Mouse (Mus musculus) embryonic facial prominence, embryonic 10.5 days (tissue): ENCODE measurements around the gene A3galt2. TPM values are rescaled to one million over a fixed set of nuclear protein-coding genes. Genes with fewer than 3 reads are reported as not detected.
A peak's percentile ranks its signal among the peaks of the same experiment; 100 is the strongest.

Experiments
- DNase-seq: peaks from one replicate; pipeline ENCODE4 v3.0.0-alpha.2; 2017; ENCODE audit warnings: low spot score
- H3K27ac ChIP-seq: fragments of 300-500 bp; sonication (generic); replicated peaks from 2 replicates; pipeline ENCODE4 v1.5.1; 2016; ENCODE audit warnings: mild to moderate bottlenecking
- H3K27me3 ChIP-seq: fragments of 300-500 bp; sonication (generic); replicated peaks from 2 replicates; pipeline ENCODE4 v1.6.1; 2016; ENCODE audit warnings: low read depth, mild to moderate bottlenecking; ENCODE audit not compliant: poor library complexity, severe bottlenecking
- H3K36me3 ChIP-seq: fragments of 300-500 bp; sonication (generic); replicated peaks from 2 replicates; pipeline ENCODE4 v1.6.1; 2016; ENCODE audit warnings: mild to moderate bottlenecking, moderate library complexity
- H3K4me1 ChIP-seq: fragments of 300-500 bp; sonication (generic); 2 replicates; pipeline ENCODE4 v1.6.1; 2016
- H3K4me3 ChIP-seq: fragments of 300-500 bp; sonication (generic); 2 replicates; pipeline ENCODE4 v1.5.1; 2016; ENCODE audit warnings: mild to moderate bottlenecking, moderate library complexity
- H3K9me3 ChIP-seq: fragments of 300-500 bp; sonication (generic); 2 replicates; pipeline ENCODE4 v1.6.1; 2016; ENCODE audit warnings: mild to moderate bottlenecking
- WGBS: fragments of 180-500 bp; shearing (Covaris S2); methylation state at CpG from one replicate; pipeline ENCODE4 v1.1.7; 2016; 5-methylcytosine and 5-hydroxymethylcytosine counted together
- polyA plus RNA-seq: library from polyadenylated mRNA; unstranded; fragments of >200 nt; fragmentation: Nextera tagmentation; extraction: Ambion mirVana; gene quantifications from 2 replicates; pipeline ENCODE4 v1.2.1, GENCODE M21; 2016

The A3galt2 gene
- polyA plus RNA-seq, 1 experiment from 2014 or later, result 0.12 TPM

DNA sequence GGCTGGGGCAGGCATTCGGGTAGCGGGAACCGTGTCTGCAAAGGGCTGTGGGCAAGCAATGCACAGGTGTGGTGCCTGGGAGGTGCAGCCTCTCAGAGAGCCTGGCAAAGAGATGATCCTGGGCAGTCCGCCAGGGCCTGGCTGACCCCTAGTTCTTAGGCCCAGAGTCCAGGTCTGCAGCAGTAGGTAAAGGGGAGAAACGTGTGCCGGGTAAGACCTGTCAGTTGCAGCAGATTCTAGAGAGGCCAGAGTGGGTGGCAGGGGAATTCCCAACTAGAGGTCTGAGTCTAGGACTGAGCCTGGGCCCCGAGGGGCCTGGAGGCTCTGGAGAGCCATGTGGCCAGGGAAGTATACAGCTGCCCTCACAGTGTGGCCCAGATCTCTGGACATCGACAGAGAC, 39.0 kb downstream of the A3galt2 start:
- peaks cover 70% of the 10 kb centered on the region for H3K36me3 ChIP-seq
- WGBS, result 93% methylated on average over 8 of the region's 8 CpGs
- no peaks in the 10 kb centered on the region for H3K9me3 ChIP-seq
- no peak overlapping the region for H3K4me3 ChIP-seq
- no peak for DNase-seq
- H3K27me3 ChIP-seq, result no peaks in the 10 kb centered on the region
- H3K27ac ChIP-seq, result no peak overlapping the region
- peaks cover 92% of the 10 kb centered on the region for H3K4me1 ChIP-seq

DNA sequence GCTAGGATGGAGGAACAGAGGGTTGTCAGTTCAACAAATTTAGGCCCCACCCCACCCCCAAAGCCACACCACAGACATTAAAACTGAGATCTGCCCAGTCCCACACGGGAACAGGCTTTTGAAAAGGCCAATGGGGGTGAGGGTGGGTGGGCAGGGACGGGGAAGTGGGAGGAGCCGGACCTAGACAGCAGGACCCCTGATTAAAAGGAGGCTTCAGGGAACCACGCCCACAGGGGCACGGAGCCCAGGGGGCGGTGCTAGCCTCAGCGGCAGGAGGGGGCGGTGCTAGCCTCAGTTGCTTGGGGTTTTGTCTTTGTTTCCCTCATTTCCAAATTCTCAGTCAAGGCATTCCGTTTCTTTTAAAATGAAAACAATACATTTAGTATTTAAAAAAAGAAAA, 40.4 kb downstream of the A3galt2 start:
- H3K4me1 ChIP-seq, result peaks cover 92% of the 10 kb centered on the region
- peak overlapping the region; percentile 37 for H3K4me3 ChIP-seq
- H3K27me3 ChIP-seq, result no peaks in the 10 kb centered on the region
- H3K9me3 ChIP-seq, result no peaks in the 10 kb centered on the region
- peak; percentile 80 for DNase-seq
- 5% methylated on average over 9 of the region's 9 CpGs for WGBS
- H3K36me3 ChIP-seq, result peaks cover 69% of the 10 kb centered on the region
- H3K27ac ChIP-seq, result peak overlapping the region; percentile 78

GRCm38 (mm10) chr4:128796788-128797187, 41.6 kb downstream of the A3galt2 start:
- DNase-seq, result no peak
- 0 out of 2 replicates have a peak overlapping the region, but pooled peaks have one; percentile 78 for H3K27ac ChIP-seq
- no peaks in the 10 kb centered on the region for H3K27me3 ChIP-seq
- 87% methylated on average over 8 of the region's 8 CpGs for WGBS
- peaks cover 92% of the 10 kb centered on the region for H3K4me1 ChIP-seq
- H3K36me3 ChIP-seq, result peaks cover 69% of the 10 kb centered on the region
- no peak overlapping the region for H3K4me3 ChIP-seq
- no peaks in the 10 kb centered on the region for H3K9me3 ChIP-seq

DNA sequence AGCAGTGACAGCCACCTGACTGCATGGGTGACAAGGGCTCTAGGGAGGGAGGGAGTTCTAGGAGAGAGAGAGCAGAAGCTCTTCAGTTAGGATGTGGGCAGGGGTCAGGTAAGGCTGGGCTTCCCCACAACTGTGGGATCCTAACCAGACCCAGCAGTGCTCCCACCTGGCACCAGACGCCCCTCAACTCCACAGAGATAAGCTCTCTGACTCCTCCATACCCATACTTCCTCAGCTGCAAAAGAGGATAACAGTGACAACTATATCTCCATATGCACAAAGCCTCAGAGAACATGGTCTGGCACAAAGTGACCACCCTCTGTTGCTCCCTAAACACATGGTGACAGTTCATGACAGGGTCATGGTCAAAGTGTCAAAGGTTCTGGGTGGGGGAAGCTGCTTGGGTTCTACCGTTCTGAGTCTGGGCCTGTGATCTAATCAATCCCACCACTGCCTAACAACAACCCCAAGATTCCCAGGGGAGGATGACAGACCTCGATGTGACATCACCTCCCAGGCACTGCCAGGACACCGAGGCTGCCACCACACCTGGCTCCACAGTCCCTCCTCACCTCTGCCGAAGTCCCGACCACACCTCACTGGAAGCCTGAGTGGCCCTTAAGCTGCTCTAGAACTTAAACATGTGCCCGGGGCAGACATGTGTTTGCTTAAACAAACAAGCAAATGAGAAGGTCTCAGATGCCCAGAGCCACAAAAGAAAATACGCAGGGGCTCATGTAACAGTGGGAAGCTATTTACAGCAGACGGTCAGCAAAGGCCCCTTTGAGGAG, 46.7 kb downstream of the A3galt2 start:
- no peak for DNase-seq

DNA sequence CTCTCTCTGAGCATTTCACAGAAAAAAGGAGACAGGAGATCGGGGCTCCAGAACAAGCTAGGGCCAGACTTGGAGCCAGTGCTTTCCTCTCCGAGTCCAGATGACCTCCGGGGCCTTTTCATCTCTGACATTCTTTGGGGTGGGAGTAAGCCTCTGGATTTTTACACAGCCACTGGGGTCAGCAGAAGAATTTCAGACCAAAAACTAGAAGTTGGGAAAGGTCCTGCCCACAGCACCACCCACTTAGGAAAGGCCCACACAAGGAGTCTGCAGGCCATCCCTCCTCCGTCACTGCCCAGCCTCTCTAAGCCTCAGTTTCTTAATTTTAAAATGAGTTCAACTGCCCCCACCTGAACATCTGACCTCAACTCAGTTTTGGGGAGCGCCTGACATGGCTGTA, 48.4 kb downstream of the A3galt2 start:
- Histone ChIP-seq H3K27ac (peak overlapping the region; percentile 99), H3K4me3 (peak overlapping the region; percentile 91), H3K36me3 (peaks cover 36% of the 10 kb centered on the region), H3K4me1 (peaks cover 77% of the 10 kb centered on the region), H3K9me3 (no peaks in the 10 kb centered on the region), H3K27me3 (no peaks in the 10 kb centered on the region)
- no peak for DNase-seq
- 31% methylated on average over 5 of the region's 5 CpGs for WGBS

More for the DNA sequence above, 46.7 kb downstream of the A3galt2 start:
- WGBS, result 54% methylated on average over 9 of the region's 9 CpGs
- Histone ChIP-seq H3K9me3 (no peaks in the 10 kb centered on the region), H3K27me3 (no peaks in the 10 kb centered on the region), H3K27ac (0 out of 2 replicates have a peak overlapping the region, but pooled peaks have one; percentile 14), H3K36me3 (peaks cover 41% of the 10 kb centered on the region), H3K4me3 (peak overlapping the region; percentile 91), H3K4me1 (peaks cover 85% of the 10 kb centered on the region)

- WGBS, result 4% methylated on average over 6 of the region's 6 CpGs
- DNase-seq, result peak; percentile 54
- Histone ChIP-seq H3K36me3 (peaks cover 32% of the 10 kb centered on the region), H3K27me3 (no peaks in the 10 kb centered on the region), H3K9me3 (no peaks in the 10 kb centered on the region), H3K4me1 (peaks cover 67% of the 10 kb centered on the region), H3K27ac (peak overlapping the region; percentile 99), H3K4me3 (peak overlapping the region; percentile 91)
These were observed 49.4 kb downstream of the A3galt2 start for GRCm38 (mm10) chr4:128804426-128805149.

DNA sequence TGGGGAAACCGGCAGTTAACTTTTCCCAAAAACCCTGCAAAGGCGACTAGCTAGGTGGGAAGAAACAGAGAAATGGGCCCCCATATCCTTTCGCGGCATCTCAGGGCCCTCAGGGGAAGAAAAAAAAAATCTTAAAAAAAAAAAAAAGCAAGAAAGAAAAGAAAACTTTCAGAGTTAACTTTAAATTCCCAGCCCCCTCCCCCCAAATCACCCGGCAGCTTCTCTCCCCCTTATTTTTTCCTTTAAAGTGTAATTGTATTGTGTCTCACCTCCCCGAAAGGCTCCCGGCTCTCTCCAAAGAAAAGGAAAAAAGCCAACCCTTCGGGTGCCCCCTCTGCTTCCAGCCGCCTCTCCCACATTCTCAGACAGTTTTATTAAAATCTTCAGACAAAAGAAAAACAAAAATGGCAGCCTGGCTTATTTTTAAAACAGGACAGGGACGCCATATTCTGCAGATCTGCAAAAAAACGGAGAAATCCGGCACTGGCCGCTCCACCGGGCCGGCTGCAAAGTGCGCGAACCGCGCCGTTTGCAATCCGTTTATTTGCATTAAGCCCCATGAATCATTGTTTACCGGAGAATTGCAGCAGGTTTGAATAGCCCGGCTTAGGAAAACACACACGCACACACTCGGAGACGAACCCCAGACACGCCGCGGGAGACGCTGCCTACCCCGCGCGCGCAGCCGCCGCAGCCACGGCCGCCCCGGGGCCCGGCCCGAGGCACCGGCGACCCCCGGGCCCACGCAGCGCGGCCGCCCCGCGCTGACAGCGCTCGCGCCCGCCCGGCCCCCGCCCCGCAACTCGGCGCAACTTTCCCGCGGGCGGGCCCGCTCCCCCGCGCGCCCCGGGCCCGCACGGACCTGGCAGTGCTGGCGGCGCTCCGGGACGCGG, 50.2 kb downstream of the A3galt2 start:
- Histone ChIP-seq H3K36me3 (peaks cover 24% of the 10 kb centered on the region), H3K4me1 (peaks cover 59% of the 10 kb centered on the region), H3K27ac (peak overlapping the region; percentile 99), H3K27me3 (no peaks in the 10 kb centered on the region), H3K9me3 (no peaks in the 10 kb centered on the region), H3K4me3 (peak overlapping the region; percentile 91)
- 2% methylated on average over 74 of the region's 74 CpGs for WGBS
- DNase-seq, result peak; percentile 63

DNA sequence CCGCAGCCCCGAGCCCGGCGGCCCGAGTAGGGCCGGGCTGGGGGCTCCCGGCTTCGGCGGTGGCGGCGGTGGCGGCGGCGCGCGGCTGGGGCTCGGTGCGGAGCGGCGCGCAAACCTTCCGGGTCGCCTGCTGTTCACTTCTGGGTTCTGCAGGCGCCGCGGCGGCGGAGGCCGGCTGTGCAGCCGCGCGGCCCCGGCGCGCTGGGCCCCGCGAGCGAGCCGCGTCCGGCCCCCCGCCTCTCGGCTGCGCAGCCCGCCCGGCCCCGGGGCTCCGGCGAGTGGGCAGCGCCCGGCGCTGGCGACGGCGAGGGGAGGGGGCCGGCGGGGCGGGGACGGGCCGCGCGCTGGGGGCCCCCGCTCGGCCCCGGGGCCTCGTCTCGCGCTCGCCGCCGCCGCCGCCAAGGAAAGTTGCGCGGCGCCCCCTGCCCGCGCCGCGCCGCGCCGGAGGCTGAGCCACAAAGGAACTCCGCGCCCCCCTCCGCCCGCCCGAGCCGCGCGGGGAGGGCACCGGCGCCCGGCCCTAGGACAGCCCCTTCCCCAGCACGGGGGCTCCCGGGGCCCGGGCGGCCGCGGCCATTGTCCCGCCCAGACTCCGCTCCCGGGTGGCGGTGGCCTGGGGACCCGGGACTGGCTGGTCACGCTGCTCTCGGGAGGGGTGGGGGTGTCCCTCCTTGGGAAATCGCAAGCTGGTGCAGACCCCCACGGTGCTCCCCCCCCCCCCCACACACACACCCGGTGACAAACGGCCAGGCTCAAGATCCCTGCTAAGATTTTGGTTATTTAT, 51.1 kb downstream of the A3galt2 start, which contains the start of gene Zfp362:
Zfp362 (minus strand) TSS at position 3 of the 784 bp plus-strand sequence.
- peak; percentile 78 for DNase-seq
- H3K36me3 ChIP-seq, result peaks cover 16% of the 10 kb centered on the region
- H3K27ac ChIP-seq, result peak within 1 kb of the TSS; percentile 99
- no peaks in the 10 kb centered on the region for H3K27me3 ChIP-seq
- no peaks in the 10 kb centered on the region for H3K9me3 ChIP-seq
- peak within 1 kb of the TSS; percentile 91 for H3K4me3 ChIP-seq
- peaks cover 55% of the 10 kb centered on the region for H3K4me1 ChIP-seq
- 4% methylated on average over 107 of the region's 111 CpGs for WGBS

GRCm38 (mm10) chr4:128806827-128807179, 51.6 kb downstream of the A3galt2 start:
- Histone ChIP-seq H3K27me3 (no peaks in the 10 kb centered on the region), H3K9me3 (no peaks in the 10 kb centered on the region), H3K27ac (peak overlapping the region; percentile 99), H3K4me1 (peaks cover 52% of the 10 kb centered on the region), H3K4me3 (peak overlapping the region; percentile 91), H3K36me3 (peaks cover 10% of the 10 kb centered on the region; the same call in 1 of the 2 replicates)
- peak; percentile 87 for DNase-seq
- WGBS, result under 1% methylated on average over 15 of the region's 15 CpGs

DNA sequence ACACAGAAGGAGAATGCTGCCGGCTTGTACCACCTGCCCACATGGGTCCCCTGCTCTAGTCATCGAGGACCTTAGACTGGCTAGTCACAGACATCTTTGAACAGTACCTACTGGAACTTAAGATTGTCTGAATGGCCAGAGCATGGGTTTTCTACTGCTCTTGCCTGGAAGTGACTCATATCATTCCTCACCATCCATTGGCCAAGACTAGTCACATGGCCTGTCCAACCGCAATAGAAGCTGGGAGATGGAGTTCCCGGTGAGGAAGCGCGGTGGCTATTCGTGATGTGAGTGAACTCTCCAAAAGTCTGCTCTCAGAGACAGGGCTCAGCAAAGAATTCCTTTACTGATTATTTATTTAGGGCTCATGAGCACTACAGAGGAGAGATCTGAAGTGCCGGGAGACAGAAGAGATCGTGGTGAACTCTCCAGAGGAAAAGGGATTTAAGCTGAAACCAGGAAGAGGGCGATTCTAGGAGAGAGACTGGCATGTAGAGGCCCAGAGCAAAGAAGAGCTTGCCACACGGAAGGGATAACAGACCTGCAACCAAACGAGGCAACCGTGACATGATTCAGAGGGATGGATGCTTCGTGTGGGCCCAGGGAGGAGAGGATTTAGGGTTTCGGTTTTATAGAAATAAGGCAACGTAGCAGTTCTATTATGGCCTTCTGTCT, 56.4 kb downstream of the A3galt2 start:
- Histone ChIP-seq H3K27me3 (no peaks in the 10 kb centered on the region), H3K27ac (peak overlapping the region; percentile 78), H3K4me3 (peak overlapping the region; percentile 64), H3K36me3 (no peaks in the 10 kb centered on the region), H3K9me3 (no peaks in the 10 kb centered on the region), H3K4me1 (peaks cover 44% of the 10 kb centered on the region)
- DNase-seq, result peak; percentile 82
- WGBS, result 15% methylated on average over 16 of the region's 16 CpGs

DNA sequence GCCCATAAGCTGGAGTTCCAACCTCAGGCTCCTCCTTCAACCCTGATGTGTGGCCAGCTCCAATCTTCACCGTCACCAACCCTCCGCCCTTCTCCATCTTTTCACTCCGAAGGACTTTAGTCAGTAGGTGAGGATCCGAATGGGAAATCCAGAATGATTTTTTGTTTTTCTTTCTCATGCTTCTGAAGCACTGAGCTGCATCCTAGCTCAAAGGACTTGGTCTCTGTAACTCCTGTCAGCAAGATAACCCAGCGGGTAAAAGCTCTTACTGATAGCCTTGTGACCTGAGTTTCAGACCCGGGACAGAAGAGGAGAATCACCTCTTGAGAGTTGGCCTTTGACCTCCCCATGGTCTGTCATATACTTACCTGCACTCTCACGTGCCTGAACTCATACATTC, 61.8 kb downstream of the A3galt2 start:
- WGBS, result 60% methylated on average over 7 of the region's 7 CpGs
- Histone ChIP-seq H3K36me3 (no peaks in the 10 kb centered on the region), H3K27ac (no peak overlapping the region), H3K4me3 (no peak overlapping the region), H3K27me3 (no peaks in the 10 kb centered on the region), H3K9me3 (no peaks in the 10 kb centered on the region), H3K4me1 (peaks cover 31% of the 10 kb centered on the region)
- DNase-seq, result no peak
